Mouse (Mus musculus): ENCODE measurements around the gene Lancl3. TPM values are rescaled to one million over a fixed set of nuclear protein-coding genes. Genes with fewer than 3 reads are reported as not detected.

Lancl3 gene
- total and polyA plus RNA-seq, 2 experiments from 2014 or later, result 3.4 to 8.7 TPM

Other genes starting within 250 kb of the Lancl3 start
- not detected in 2 replicates for gene Fthl17b, start 236.9 kb upstream of the Lancl3 start, total RNA-seq (2014; rRNA removed)
- not detected in 2 replicates for gene Fthl17b, start 236.9 kb upstream of the Lancl3 start, polyA plus RNA-seq (2015; fragmentation: Nextera tagmentation; extraction: Ambion mirVana)
- gene Fthl17c, start 223.3 kb upstream of the Lancl3 start, total RNA-seq (2014; rRNA removed), result not detected in 2 replicates
- gene Fthl17c, start 223.3 kb upstream of the Lancl3 start, polyA plus RNA-seq (2015; fragmentation: Nextera tagmentation; extraction: Ambion mirVana), result not detected in 2 replicates
- gene Fthl17d, start 213.1 kb upstream of the Lancl3 start, total RNA-seq (2014; rRNA removed), result not detected in 2 replicates
- not detected in 2 replicates for gene Fthl17d, start 213.1 kb upstream of the Lancl3 start, polyA plus RNA-seq (2015; fragmentation: Nextera tagmentation; extraction: Ambion mirVana)
- not detected in 2 replicates for gene Fthl17e, start 166.4 kb upstream of the Lancl3 start, total RNA-seq (2014; rRNA removed)
- not detected in 2 replicates for gene Fthl17e, start 166.4 kb upstream of the Lancl3 start, polyA plus RNA-seq (2015; fragmentation: Nextera tagmentation; extraction: Ambion mirVana)
- gene Fthl17f, start 136.9 kb upstream of the Lancl3 start, total RNA-seq (2014; rRNA removed), result not detected in 2 replicates
- not detected in 2 replicates for gene Fthl17f, start 136.9 kb upstream of the Lancl3 start, polyA plus RNA-seq (2015; fragmentation: Nextera tagmentation; extraction: Ambion mirVana)
- gene 4930402K13Rik, start 95.3 kb upstream of the Lancl3 start, total RNA-seq (2014; rRNA removed), result not detected in 2 replicates
- gene 4930402K13Rik, start 95.3 kb upstream of the Lancl3 start, polyA plus RNA-seq (2015; fragmentation: Nextera tagmentation; extraction: Ambion mirVana), result not detected in 2 replicates
- not detected in 2 replicates for gene Gm14862, start 57.0 kb downstream of the Lancl3 start, total RNA-seq (2014; rRNA removed)
- not detected in 2 replicates for gene Gm14862, start 57.0 kb downstream of the Lancl3 start, polyA plus RNA-seq (2015; fragmentation: Nextera tagmentation; extraction: Ambion mirVana)
- 6.6 and 6.7 TPM in 2 replicates for gene Xk, start 72.9 kb downstream of the Lancl3 start, total RNA-seq (2014; rRNA removed)
- gene Xk, start 72.9 kb downstream of the Lancl3 start, polyA plus RNA-seq (2015; fragmentation: Nextera tagmentation; extraction: Ambion mirVana), result 3.7 and 4.6 TPM in 2 replicates
- not detected in 2 replicates for gene H2al1m, start 83.9 kb downstream of the Lancl3 start, total RNA-seq (2014; rRNA removed)
- not detected in 2 replicates for gene H2al1m, start 83.9 kb downstream of the Lancl3 start, polyA plus RNA-seq (2015; fragmentation: Nextera tagmentation; extraction: Ambion mirVana)
- not detected in 2 replicates for gene H2al1k, start 150.7 kb downstream of the Lancl3 start, total RNA-seq (2014; rRNA removed)
- not detected in 2 replicates for gene H2al1k, start 150.7 kb downstream of the Lancl3 start, polyA plus RNA-seq (2015; fragmentation: Nextera tagmentation; extraction: Ambion mirVana)

Measured in hindbrain, postnatal 0 days (tissue).